Mouse (Mus musculus) gastrocnemius, adult 8-10 months (tissue): Measurements from ENCODE around the gene Chfr. TPM values are rescaled to one million over a fixed set of nuclear protein-coding genes. Genes with fewer than 3 reads are reported as not detected.

Source experiments
- DNase-seq, 2 experiments: peaks; one replicate each; pipeline ENCODE4 v3.0.0; 2022; ENCODE audit warnings: low spot score in 2 of 2
- total RNA-seq, 4 experiments: library from RNA; stranded (reverse); gene quantifications; 2 replicates each; pipeline ENCODE4 v1.2.4; 2022

Gene Chfr
- total RNA-seq = 10 to 100 TPM in 3 of 4 experiments, 1 to 10 TPM in 1; 9.0 to 12.7 (median 12.0) TPM

DNA sequence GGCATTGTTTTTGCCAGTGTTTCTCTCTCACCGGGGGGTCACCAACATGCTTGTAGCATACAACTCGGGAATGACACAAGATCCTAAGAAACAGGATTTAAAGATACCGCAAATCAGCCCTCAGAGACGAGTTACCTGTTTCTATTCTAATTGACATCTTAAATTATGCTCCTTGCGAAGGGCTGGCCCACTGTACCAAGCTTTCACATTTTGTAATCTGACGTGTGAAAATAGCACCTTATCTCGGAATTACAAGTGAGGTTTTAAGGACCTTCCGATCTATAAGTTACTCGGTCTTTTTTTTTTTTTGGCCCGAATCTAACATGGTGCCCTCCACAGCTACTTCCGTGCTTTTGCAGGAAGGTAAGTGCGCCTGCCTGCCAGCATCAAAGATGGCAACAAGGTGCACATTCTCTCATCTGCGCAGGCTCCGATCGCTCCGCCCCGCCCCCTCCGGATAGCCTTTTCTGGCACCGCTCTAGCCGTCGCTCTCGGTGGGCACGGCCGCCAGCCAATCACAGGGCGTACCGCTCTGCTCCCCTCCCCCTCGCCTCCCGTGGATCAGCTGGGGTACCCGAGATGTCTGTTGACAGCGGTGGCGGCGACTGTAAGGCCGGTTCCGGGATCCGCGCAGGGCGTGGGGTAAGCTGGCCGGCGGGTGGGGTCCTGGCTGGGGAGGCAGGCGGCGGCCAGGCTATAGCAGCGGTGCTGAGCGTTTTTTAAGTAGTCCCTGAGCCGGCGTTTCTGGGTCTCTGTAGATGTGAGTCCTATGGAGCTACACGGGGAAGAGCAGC, at the start of gene Chfr:
Gene Chfr (plus strand): TSS at position 550 of the 794 bp plus-strand sequence.
- peak; percentile 97 to 98 for DNase-seq

DNA sequence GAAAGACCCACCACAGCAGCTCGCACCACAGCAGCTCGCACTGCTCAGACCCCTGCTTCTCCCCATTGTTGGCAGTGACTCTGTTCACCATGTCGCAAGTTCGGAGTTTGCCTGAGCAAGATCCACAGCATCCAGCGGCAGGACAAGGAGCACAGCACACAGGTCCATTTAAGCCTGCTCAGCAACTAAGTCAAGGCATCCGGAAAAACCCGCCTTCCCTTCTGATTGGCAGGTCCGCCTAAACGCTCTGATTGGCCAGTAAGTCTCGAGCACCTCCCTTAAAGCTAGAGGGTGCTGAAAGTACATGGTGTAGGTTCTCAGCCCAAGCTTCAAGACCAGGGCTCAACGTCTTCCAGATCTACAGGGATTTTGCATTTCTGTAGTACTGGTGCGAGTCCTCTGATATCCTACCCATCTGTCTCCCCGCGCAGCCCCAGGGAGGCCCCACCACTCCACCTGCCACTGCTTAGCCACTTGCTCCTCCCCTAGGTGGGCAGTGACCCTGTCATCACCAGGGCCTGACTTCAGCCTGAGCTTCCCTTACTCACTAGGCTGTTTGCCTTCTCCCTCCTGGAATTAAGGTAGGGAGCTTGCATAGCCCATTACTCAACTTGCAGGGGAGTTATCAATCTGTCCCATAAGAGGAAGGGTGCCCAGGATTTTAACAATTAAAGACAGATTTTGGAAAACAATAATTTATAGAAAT, 49.3 kb upstream of the Chfr start:
- DNase-seq = no peak

DNA sequence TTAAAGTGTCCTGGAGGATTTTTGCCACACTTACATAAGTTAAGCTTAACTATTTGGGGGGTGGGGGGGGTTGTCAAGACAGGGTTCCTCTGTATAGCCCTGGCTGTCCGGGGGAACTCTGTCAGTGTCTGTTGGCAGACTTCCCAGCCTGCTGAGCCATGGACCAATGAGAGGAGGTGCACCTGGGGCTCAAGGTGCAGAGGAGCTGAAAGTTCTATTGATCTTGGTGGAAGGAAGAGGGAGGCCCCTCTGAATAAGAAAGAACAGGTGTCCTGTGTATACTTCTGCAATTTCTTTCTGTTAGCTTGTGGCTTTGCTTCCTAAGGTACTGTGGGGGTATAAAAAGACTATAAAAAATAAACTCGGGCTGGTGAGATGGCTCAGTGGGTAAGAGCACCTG, 44.1 kb upstream of the Chfr start:
- no peak for DNase-seq

DNA sequence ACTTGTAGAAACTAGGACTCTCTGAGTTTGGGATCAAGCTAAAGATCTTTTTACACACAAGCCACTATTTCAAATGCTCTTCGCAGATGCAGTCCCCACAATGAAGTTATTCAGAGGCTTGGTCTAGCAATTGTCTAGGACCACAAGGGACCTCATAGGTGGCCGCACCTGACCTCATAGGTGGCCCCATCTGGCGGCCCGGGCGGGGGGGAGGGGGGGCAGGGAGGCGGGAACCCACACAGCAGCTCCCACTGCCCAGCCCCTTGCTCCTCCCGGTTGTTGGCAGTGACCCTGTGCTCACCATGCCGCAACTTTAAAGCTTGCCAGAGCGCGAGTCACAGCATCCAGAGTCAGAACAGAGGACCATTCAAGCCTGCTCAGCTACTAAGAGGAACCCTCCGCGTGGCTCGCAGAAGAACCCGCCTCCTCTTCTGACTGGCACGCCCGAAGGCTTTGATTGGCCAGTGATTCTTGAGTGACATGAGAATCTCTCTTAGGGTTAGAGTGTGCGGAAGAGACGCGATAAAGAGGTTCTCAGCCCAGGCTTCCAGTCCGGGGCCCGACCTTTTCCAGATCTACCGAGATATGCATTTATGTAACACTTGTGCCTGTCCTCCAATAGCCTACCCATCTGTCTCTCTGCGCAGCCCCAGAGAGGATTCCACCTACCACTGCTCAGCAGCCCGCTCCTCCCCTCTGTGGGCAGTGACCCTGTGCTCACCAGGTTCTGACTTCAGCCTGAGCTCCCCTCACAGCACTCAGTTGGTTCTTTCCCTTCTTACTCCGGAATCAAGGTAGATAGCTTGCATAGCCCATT, 41.4 kb upstream of the Chfr start, which contains the start of gene Gm35315:
Gene Gm35315 (minus strand): TSS at position 391 of the 817 bp plus-strand sequence.
- peak; percentile 76 to 79 for DNase-seq

DNA sequence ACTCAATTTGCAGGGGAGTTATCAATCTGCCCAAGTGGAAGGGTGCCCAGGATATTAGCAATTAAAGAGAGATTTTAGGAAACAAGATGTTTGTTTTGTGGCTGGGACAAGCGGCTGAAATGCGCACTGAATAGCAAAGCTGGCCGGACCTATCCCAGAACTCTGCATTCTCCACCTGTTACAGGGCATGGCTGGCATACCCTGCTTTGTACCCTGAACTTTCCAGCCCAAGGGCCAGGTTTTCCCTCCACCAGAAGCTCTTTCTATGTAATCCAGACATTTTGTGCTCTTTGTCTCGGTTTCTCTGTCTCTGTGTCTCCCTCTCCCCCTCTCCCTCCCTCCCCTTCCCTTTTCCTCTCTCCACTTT, 40.8 kb upstream of the Chfr start:
- no peak for DNase-seq

DNA sequence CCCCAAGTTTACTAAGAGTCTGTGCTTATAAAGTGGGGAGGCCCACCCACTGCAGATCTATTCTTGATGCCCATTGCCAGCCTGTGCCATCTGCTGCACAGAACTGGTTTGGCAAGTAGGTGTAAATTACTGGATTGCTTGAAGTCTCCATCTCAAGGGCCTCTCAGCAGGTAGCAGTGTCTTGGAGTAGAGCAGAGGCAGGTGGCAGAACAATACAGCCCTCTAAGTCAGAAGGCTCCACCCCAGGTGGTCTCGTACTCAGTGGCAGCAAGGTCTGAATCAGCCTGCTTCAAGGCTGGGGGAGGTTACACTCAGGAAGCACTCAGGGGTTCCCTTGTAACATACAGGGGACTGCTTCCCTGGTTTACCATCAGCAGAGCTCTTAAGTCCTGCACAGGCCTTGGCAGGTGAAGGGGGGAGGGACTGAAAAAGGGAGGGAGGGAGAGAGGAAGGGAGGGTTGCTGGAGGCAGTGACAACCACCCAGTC, 36.6 kb upstream of the Chfr start:
- DNase-seq = no peak

DNA sequence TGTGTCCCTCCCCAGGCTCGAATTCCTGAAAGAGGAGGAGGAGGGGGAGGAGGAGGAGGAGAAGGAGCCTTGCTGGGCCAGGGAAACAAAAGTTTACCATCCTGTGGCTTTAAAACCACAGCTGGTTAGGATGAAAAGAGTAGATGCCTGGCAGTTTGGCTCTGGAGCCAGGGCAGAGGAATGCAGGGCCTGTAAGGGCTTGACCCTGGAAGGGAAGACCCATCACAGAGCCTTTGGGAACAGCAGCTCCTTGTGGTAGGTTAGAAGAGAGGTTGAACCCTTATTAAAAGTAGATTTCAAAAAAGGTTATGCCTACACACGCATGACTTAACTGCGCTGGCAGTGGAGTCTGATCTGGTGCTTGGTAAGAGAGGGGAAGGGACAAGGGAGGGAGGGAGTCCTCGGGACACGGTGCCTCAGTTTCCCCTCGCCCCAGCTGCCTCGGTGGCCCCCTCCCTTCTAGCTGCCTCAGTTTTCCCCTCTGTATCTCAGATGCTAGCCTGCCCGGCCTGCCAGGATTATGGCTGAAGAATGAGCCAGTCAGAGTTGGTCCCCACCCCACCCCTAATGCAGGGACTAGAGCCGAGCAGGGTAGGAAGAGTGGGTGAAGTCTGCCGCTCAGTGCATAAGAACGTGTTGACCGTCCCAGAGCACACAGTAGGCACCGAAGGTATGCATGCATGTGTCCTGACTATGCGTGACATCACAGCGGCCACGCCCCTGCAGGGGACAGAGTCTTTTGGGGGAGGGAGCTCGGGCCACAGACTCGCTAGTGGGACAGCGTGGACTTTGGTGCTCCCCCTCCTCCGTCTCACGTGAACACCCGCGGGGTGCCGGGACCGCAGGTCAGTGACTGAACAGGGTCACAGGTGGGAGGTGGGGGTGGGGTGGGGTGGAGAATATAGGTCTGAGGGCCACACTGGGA, 35.7 kb upstream of the Chfr start, which contains the start of gene Plcxd1:
Gene Plcxd1 (plus strand): TSS at position 314 of the 925 bp plus-strand sequence.
- peak in 1 of 2 experiments; percentile 2 for DNase-seq

DNA sequence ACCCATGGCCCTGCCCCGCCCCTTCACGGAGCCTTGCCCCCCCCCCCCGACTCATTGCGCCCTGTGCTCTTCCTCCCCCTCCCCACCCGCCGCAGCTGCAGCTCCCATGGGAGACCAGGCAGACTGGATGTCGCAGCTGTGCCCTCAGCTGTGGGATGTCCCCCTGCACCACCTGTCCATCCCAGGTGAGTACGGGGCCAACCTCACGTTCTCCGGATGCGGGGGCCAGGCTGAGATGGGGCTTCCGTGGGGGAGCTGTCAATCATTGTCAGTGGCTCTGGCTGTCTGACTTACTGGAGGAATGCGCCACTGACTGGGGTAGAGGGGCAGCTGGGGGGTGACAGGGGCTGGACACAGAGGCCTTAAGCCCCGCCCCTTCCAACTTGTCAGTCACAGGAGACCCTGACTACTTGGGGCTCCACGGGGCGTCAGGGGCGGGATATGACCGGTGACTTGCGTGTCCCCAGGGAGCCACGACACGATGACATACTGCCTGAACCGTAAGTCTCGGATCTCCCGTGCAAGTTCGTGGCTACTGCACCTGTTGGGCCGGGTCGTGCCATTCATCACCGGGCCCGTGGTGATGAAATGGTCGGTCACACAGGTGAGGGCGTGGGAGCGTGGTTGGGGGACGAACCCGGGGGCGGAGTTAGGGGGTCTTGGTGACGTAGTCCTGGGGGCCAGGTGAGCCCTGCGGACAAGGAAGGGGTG, 34.6 kb upstream of the Chfr start:
- DNase-seq = peak in 1 of 2 experiments; percentile 7

DNA sequence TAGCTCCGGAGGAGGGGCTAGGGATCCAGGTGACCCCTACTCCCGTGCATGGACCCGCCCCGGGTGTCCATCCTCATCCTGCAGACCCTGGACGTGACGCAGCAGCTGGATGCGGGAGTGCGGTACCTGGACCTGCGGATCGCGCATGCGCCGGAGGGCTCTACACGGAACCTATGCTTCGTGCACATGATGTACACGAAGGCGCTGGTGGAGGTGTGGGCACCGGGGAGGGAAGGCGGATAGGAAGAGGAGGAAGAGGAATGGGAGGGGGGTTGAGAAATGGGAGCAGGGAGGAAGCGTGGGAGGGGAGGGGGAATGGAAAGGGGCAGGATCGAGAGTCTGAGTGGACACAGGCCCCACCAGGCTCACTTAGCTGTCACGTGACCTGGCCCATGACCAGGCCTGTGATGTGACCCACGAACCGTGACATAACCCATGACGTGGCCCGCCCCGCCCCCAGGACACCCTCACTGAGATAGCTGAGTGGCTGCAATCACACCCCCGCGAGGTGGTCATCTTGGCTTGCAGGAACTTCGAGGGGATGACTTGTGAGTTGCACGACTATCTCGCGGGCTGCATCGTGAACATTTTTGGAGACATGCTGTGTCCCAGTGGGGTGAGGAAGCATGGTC, 33.8 kb upstream of the Chfr start:
- DNase-seq = peak in 1 of 2 experiments; percentile 15

DNA sequence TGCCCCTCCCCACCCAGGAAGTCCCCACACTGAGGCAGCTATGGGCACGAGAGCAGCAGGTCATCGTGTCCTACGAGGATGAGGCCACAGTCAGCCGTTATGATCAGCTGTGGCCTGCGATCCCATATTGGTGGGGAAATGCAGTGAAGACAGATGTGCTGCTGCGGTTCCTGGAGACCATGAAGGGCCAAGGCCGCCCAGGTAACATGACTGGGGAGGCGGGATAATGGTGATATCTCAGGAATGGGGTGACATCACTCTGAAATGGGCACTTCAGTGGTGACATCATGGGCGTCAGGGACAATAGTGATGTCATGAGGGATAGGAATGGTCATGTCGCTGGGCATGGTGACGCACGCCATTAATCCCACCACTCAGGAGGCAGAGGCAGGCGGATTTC, 33.2 kb upstream of the Chfr start:
- DNase-seq = no peak

DNA sequence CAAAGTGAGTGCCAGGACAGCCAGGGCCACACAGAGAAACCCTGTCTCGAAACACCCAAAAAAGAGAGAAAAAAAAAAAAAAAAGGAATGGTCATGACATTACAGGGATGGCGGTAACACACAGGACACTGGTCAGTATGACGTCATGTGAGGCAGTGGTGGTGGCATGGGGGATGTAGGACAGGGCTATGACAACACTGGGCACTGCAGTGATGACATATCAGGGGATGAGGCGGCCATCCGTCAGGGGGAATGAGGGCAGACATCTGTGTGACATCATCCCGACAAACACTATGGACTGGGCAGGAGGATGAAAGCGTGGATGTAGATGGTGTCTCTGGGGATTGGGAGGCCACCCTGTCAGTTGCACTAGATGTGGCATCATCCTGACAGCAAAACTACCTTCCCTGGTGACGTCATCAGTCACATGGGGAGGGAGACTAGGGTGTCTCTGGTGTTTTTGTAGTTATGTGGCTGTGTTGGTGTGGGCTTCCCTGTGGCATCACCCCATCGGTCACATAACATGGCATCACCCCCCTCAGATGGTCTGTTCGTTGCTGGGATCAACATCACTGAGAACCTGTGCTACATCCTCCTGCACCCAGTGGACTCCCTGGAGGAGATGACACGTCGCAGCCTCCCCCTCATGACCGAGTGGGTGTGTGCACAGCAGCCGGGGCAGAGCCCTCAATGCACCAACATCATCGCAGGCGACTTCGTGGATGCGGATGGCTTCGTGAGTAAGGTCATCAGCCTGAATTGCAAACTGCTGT, 32.6 kb upstream of the Chfr start:
- DNase-seq = no peak

DNA sequence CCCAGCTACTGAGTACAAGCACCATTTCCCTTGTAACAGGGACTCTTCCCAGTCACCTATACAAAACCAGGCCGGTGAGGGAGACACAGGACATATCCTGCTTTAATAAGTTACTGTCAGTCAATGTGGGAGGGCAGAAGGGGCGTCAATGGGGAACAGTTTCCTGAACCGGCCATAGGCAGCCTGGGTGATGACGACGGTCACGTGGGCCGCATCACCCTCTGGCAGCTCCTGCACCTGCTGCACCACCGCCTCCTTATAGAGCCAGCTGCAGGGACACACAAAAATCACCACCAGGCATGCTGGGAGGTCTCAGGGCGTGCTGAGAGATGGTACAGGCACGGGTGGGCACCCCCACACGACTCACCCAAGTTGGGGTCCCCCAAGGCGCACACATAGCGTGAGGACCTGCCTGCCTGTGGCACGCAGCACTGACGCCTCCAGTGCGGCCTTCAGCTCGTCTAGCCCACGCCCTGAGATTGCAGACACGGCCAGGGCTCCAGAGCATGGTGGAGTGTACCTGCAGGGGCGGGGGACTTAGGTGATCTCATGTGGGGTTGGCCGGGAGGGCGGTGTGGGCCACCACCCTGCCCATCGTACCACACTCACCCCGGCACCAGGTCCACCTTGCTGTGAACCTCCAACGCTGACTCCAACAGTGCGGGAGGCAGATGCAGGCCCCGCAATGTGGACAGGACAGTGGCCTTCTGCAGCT, 31.6 kb upstream of the Chfr start:
- no peak for DNase-seq

DNA sequence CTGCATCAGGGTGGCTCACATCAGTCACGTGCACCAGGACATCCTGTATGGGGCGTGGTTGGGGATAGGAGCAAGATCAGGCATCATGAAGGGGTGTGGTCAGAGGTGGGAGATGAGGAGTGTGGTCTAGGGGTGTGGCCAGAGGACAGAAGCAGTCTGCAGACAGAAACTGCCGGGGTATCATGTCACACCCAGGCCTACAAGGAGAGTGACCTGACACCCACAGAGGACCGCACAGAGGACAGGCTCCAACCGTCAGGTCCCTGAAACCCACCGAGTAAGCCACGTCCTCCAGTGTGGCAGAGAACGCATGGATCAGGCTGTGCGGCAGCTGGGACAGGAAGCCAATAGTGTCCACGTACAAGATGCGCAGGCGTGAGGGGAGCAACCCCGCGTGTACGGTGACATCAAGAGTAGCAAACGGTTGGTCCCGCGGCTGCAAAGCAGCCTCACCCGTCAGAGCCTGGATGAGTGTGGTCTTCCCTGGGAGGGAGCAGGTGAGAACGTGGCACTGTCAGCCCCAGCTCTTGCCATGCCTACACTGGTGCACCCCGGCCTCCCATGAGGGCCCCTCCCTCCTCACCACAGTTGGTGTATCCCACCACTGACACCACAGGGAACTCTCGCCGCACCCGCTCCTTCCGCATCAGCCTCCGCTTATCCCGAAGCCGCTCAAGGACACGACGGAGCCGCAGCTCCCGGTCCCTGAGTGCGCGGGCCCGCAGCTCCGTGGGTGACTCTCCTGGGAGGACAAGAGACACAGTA, 30.8 kb upstream of the Chfr start:
- DNase-seq = no peak

DNA sequence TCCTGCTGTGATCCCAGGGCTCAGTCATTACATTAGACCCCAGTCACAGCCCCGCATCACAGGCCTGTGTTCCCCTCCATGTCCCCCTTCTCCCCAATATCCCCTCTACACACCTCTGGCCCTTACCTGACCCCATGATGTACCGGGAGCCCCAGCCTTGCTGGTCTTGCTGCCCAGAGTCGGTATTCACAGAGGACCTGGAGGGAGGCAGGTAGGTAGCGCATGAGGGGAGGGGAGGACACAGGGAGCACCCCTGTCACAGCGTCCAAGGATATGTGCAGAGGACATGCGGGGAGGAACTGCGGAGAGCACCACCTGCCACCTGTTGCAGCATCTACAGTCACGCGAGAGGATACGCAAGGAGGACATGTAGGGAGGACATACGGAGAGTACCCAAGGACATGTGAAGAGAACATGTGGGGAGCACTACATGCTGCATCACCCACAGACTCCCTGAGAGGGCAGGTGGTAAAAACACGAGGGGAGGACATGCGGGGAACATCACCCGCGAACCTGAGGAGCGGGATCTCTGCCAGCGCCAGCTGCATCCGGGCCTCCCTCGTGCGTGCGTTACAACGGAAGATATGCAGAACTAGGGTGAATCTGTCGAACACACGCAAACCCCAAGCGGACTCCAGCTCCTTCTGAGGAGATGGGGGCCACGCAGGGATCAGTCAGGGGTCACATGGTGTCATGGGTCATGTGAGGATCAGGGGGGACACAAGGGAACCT, 29.3 kb upstream of the Chfr start:
- no peak for DNase-seq

DNA sequence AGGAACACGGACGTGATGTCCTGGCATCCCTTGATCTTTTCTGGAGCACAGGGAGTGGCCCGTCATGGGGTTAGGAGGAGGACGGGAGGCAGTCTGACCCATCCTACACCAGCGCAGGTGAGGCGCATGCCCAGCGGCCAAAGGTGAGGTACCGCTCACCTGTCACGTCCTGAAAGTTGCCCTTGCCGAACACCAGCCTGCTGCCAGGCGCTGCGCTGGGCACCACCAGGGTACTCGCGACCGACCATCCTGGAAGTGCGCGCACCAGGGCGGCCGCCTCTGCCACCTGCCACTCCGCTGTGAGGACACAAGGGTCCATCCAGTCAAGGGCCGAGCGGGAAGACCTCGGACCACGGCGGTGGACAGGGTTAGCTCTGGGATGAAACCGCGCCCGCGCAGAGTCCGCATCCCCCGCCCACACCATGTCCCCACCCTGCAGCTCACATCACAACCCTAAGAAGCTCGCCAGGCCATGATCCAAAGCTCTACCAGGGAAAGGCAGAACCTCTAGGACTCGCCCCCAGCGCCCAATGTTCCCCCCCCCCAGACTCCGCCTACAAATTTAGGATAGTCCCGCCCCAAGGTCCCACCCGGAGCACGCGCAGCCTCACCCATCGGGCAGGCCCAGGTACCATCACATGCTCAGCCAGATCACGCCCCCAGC, 28.6 kb upstream of the Chfr start:
- no peak for DNase-seq
